Mouse (Mus musculus) urinary bladder, postnatal 36 days (tissue): ENCODE results near the gene Pip4k2b.

Experiments
- DNase-seq, 2 experiments: peaks; one replicate each; pipeline ENCODE4 v3.0.0; 2022; ENCODE audit warnings: low spot score in 2 of 2, mixed read lengths in 1 of 2

Gene Pip4k2b

GRCm38 (mm10) chr11:97666221-97666620 lies 78.3 kb downstream of the Pip4k2b start:
- no peak for DNase-seq

- no peak for DNase-seq
Observed at GRCm38 (mm10) chr11:97665431-97665830, 79.1 kb downstream of the Pip4k2b start.
